Mouse (Mus musculus) MEL (cell line): ENCODE measurements at regions not wholly inside any gene's neighbourhood (a gene's known extent, or its start where the extent isn't known, plus 50 kb on each side); places are given as distances from the start of the nearest gene placed in this dataset.

ENCODE experiments used
- DNase-seq: peaks from one replicate; pipeline ENCODE4 v3.0.0; 2011; ENCODE audit warnings: low read depth, low spot score
- H3K27ac ChIP-seq: 2 replicates; pipeline ENCODE4 v1.5.1; 2012; ENCODE audit warnings: low read depth, mild to moderate bottlenecking, control low read depth, low read length, moderate library complexity; ENCODE audit not compliant: control insufficient read depth
- H3K27me3 ChIP-seq, 2 experiments: fragments of 150-350 bp in 1 of 2; sonication (generic) in 1 of 2; 2 replicates each; pipeline ENCODE4 v1.6.1; 2012; ENCODE audit warnings: low read length in 2 of 2, mild to moderate bottlenecking in 2 of 2, improper control_type of control experiment in 1 of 2, moderate library complexity in 1 of 2; ENCODE audit not compliant: insufficient read depth in 2 of 2, control insufficient read depth in 1 of 2
- H3K36me3 ChIP-seq, 2 experiments: 2 replicates each; pipeline ENCODE4 v1.6.1; 2012 to 2014; ENCODE audit warnings: low read length in 2 of 2, improper control_type of control experiment in 1 of 2, inconsistent platforms in 1 of 2, mild to moderate bottlenecking in 1 of 2; ENCODE audit not compliant: insufficient read depth in 2 of 2, control insufficient read depth in 1 of 2
- H3K4me1 ChIP-seq, 2 experiments: fragments of 150-350 bp in 1 of 2; sonication (generic) in 1 of 2; 2 replicates each; pipeline ENCODE4 v1.6.1; 2012; ENCODE audit warnings: low read length in 2 of 2, improper control_type of control experiment in 1 of 2, mild to moderate bottlenecking in 1 of 2; ENCODE audit not compliant: insufficient read depth in 2 of 2, control insufficient read depth in 1 of 2
- H3K4me3 ChIP-seq, 2 experiments: fragments of 150-350 bp in 1 of 2; sonication (generic) in 1 of 2; 2 replicates each; pipeline ENCODE4 v1.5.1; 2012; ENCODE audit warnings: low read depth in 2 of 2, low read length in 2 of 2, mild to moderate bottlenecking in 2 of 2, moderate library complexity in 2 of 2, control low read depth in 1 of 2, improper control_type of control experiment in 1 of 2; ENCODE audit not compliant: control insufficient read depth in 1 of 2, insufficient read depth in 1 of 2
- H3K79me2 ChIP-seq: 2 replicates; pipeline ENCODE4 v1.6.1; 2012; ENCODE audit warnings: mild to moderate bottlenecking, low read length, moderate library complexity; ENCODE audit not compliant: control insufficient read depth, poor library complexity, insufficient read depth
- H3K9ac ChIP-seq: 2 replicates; pipeline ENCODE4 v1.6.1; 2012; ENCODE audit warnings: low read depth, mild to moderate bottlenecking, control low read depth, low read length, moderate library complexity; ENCODE audit not compliant: control insufficient read depth, poor library complexity, severe bottlenecking
- H3K9me3 ChIP-seq: fragments of 150-350 bp; sonication (generic); replicated peaks from 2 replicates; pipeline ENCODE4 v1.6.1; 2012; ENCODE audit warnings: mild to moderate bottlenecking, low read length, improper control_type of control experiment, moderate library complexity; ENCODE audit not compliant: insufficient read depth
- BHLHE40 ChIP-seq: IDR thresholded peaks from 2 replicates; pipeline ENCODE4 v1.6.1; 2012; ENCODE audit warnings: low read depth, mild to moderate bottlenecking, inconsistent platforms, low read length, improper control_type of control experiment, borderline replicate concordance
- CTCF ChIP-seq, 3 experiments: IDR thresholded peaks in 2 of 3; conservative IDR thresholded peaks in 1 of 3; 2 replicates each; pipeline ENCODE4 v1.5.1; 2011 to 2012; ENCODE audit warnings: low read length in 3 of 3, low read depth in 2 of 3, mild to moderate bottlenecking in 2 of 3, improper control_type of control experiment in 1 of 3, inconsistent platforms in 1 of 3, mixed read lengths in 1 of 3, moderate library complexity in 1 of 3; ENCODE audit not compliant: control insufficient read depth in 1 of 3, insufficient read depth in 1 of 3, poor library complexity in 1 of 3, severe bottlenecking in 1 of 3
- ELF1 ChIP-seq: IDR thresholded peaks from 2 replicates; pipeline ENCODE4 v1.6.1; 2014; ENCODE audit warnings: low read depth, mild to moderate bottlenecking, inconsistent platforms, low read length, improper control_type of control experiment, moderate library complexity
- EP300 ChIP-seq, 2 experiments: IDR thresholded peaks; 2 replicates each; pipeline ENCODE4 v1.6.1; 2011; ENCODE audit warnings: improper control_type of control experiment in 2 of 2, low read length in 2 of 2, low read depth in 1 of 2, mild to moderate bottlenecking in 1 of 2
- GABPA ChIP-seq: IDR thresholded peaks from 2 replicates; pipeline ENCODE4 v1.6.1; 2012; ENCODE audit warnings: low read depth, mild to moderate bottlenecking, inconsistent platforms, low read length, improper control_type of control experiment, moderate library complexity
- HCFC1 ChIP-seq: IDR thresholded peaks from 2 replicates; pipeline ENCODE4 v1.6.1; 2012; ENCODE audit warnings: low read depth, mild to moderate bottlenecking, inconsistent platforms, low read length, improper control_type of control experiment, moderate library complexity
- KAT2A ChIP-seq: conservative IDR thresholded peaks from 2 replicates; pipeline ENCODE4 v1.6.1; 2012; ENCODE audit warnings: low read depth, low read length, improper control_type of control experiment, inconsistent platforms
- MAZ ChIP-seq: IDR thresholded peaks from 2 replicates; pipeline ENCODE4 v1.6.1; 2012; ENCODE audit warnings: low read depth, mild to moderate bottlenecking, inconsistent platforms, low read length, improper control_type of control experiment
- MEF2A ChIP-seq: IDR thresholded peaks from 2 replicates; pipeline ENCODE4 v1.6.1; 2014; ENCODE audit warnings: low read depth, mild to moderate bottlenecking, inconsistent platforms, low read length, improper control_type of control experiment; ENCODE audit not compliant: poor library complexity, insufficient replicate concordance, severe bottlenecking; ENCODE audit errors: extremely low read depth
- MXI1 ChIP-seq: IDR thresholded peaks from 2 replicates; pipeline ENCODE4 v1.6.1; 2011; ENCODE audit warnings: mild to moderate bottlenecking, low read depth, low read length, improper control_type of control experiment
- NELFE ChIP-seq: IDR thresholded peaks from 2 replicates; pipeline ENCODE4 v1.6.1; 2011; ENCODE audit warnings: low read depth, low read length, improper control_type of control experiment
- NRF1 ChIP-seq: IDR thresholded peaks from 2 replicates; pipeline ENCODE4 v1.6.1; 2014; ENCODE audit warnings: low read depth, mild to moderate bottlenecking, inconsistent platforms, low read length, improper control_type of control experiment, moderate library complexity; ENCODE audit not compliant: poor library complexity, insufficient read depth, severe bottlenecking
- POLR2A ChIP-seq, 2 experiments: IDR thresholded peaks; 2 replicates each; pipeline ENCODE4 v1.6.1; 2011 to 2012; ENCODE audit warnings: low read length in 2 of 2, mild to moderate bottlenecking in 2 of 2, control low read depth in 1 of 2, improper control_type of control experiment in 1 of 2, low read depth in 1 of 2, moderate library complexity in 1 of 2; ENCODE audit not compliant: control insufficient read depth in 1 of 2, insufficient read depth in 1 of 2, poor library complexity in 1 of 2
- POLR2AphosphoS2 ChIP-seq: IDR thresholded peaks from 2 replicates; pipeline ENCODE4 v1.6.1; 2011; ENCODE audit warnings: low read length, improper control_type of control experiment
- RAD21 ChIP-seq: IDR thresholded peaks from 2 replicates; pipeline ENCODE4 v1.6.1; 2011; ENCODE audit warnings: mild to moderate bottlenecking, low read depth, low read length, improper control_type of control experiment
- RCOR1 ChIP-seq: IDR thresholded peaks from 2 replicates; pipeline ENCODE4 v1.6.1; 2012; ENCODE audit warnings: low read depth, mild to moderate bottlenecking, inconsistent platforms, low read length, improper control_type of control experiment
- TAL1 ChIP-seq: IDR thresholded peaks from 2 replicates; pipeline ENCODE4 v1.6.1; 2012; ENCODE audit warnings: mild to moderate bottlenecking, inconsistent platforms, low read length, moderate library complexity, mixed read lengths
- TBP ChIP-seq: IDR thresholded peaks from 2 replicates; pipeline ENCODE4 v1.8.0; 2011; ENCODE audit warnings: low read depth, low read length, improper control_type of control experiment
- UBTF ChIP-seq: IDR thresholded peaks from 2 replicates; pipeline ENCODE4 v1.6.1; 2012; ENCODE audit warnings: low read depth, mild to moderate bottlenecking, inconsistent platforms, low read length, improper control_type of control experiment, moderate library complexity, borderline replicate concordance; ENCODE audit not compliant: insufficient read depth
- USF1 ChIP-seq: IDR thresholded peaks from 2 replicates; pipeline ENCODE4 v1.6.1; 2014; ENCODE audit warnings: low read depth, mild to moderate bottlenecking, inconsistent platforms, low read length, improper control_type of control experiment, moderate library complexity
- USF2 ChIP-seq, 2 experiments: IDR thresholded peaks; 2 replicates each; pipeline ENCODE4 v1.6.1; 2011 to 2012; ENCODE audit warnings: improper control_type of control experiment in 2 of 2, low read length in 2 of 2, borderline replicate concordance in 1 of 2, inconsistent platforms in 1 of 2, low read depth in 1 of 2, mild to moderate bottlenecking in 1 of 2; ENCODE audit not compliant: insufficient read depth in 1 of 2
- ZKSCAN1 ChIP-seq: IDR thresholded peaks from 2 replicates; pipeline ENCODE4 v1.6.1; 2012; ENCODE audit warnings: low read depth, mild to moderate bottlenecking, inconsistent platforms, low read length, improper control_type of control experiment, moderate library complexity
- ZMIZ1 ChIP-seq: IDR thresholded peaks from 2 replicates; pipeline ENCODE4 v1.6.1; 2012; ENCODE audit warnings: low read depth, mild to moderate bottlenecking, inconsistent platforms, low read length, improper control_type of control experiment, moderate library complexity

DNA sequence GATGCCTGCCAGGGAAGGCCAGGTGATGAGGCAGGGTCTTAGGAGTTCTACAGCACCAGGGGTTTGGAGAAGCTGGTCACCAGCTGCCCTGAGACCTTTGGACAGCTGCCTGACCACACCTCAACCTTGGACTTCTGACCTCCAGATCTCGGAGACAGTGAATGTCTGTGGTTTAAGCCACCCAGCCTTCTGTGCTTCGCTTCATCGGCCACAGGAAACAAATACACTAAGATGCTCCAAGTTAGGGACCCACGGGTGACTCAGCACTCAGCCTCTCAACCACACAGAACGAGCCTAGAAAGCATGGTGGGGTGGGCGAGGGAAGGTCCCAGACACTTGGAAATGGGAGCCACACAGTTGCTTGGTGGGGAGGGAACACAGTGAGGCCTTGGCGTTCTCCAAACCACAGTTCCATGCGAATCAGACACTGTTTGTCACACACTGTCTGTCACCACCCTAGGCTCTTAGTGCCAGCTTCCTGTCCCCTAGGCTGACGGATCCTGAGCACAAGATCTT lies 66.5 kb downstream of the Sik1 start:
- Histone ChIP-seq H3K27me3 (no peaks in the 10 kb centered on the region), H3K36me3 (no peaks in the 10 kb centered on the region), H3K79me2 (no peaks in the 10 kb centered on the region), H3K9me3 (no peaks in the 10 kb centered on the region), H3K4me3 (no peak overlapping the region), H3K27ac (no peak overlapping the region), H3K9ac (no peak overlapping the region), H3K4me1 (no peaks in the 10 kb centered on the region)
- TF ChIP-seq ZMIZ1 (no peak), TBP (no peak), ZKSCAN1 (no peak), RCOR1 (no peak), CTCF (IDR thresholded peaks at IDR 0.05 in 2 of 3, conservative IDR thresholded peaks at IDR 0.05 in 1 of 3; ENCODE audit: control insufficient read depth in 1 of 3, insufficient read depth in 1 of 3, low read depth in 2 of 3, low read length in 3 of 3, poor library complexity in 1 of 3, severe bottlenecking in 1 of 3) (no peak), MEF2A (no peak), USF2 (IDR thresholded peaks at IDR 0.05; ENCODE audit: borderline replicate concordance in 1 of 2, insufficient read depth in 1 of 2, low read depth in 1 of 2, low read length in 2 of 2) (no peak), RAD21 (no peak), POLR2A (IDR thresholded peaks at IDR 0.05; ENCODE audit: control insufficient read depth in 1 of 2, insufficient read depth in 1 of 2, low read depth in 1 of 2, low read length in 2 of 2, poor library complexity in 1 of 2) (no peak), GABPA (no peak), HCFC1 (no peak), USF1 (no peak), NELFE (no peak), MXI1 (no peak), BHLHE40 (no peak), POLR2AphosphoS2 (no peak), MAZ (no peak), NRF1 (no peak)
- TF ChIP-seq, all 39 proteins: peak for 0
- DNase-seq = no peak

DNA sequence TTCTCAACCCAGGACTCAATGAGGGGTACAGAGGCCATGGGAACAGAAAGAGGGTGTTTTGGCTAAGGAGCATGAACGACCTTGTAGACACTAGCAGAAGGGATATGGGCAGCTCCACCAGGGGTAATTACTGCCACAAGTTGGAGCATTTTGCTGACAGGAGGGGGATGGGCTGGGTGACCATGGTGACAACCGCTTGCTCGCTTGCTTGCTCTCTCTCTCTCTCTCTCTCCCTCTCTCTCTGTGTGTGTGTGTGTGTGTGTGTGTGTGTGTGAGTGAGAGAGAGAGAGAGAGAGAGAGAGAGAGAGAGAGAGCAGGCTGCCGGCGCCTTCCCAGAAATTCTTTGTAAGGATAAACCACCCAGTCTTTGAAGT lies 65.7 kb downstream of the Sik1 start:
- no peaks in the 10 kb centered on the region for H3K4me1 ChIP-seq
- no peaks in the 10 kb centered on the region for H3K79me2 ChIP-seq
- TF ChIP-seq HCFC1 = no peak
- TF ChIP-seq NELFE = no peak
- no peak for TF ChIP-seq MAZ
- no peak for TF ChIP-seq TAL1
- TF ChIP-seq ELF1 = no peak
- TF ChIP-seq MEF2A = no peak
- TF ChIP-seq RAD21 = no peak
- no peak for TF ChIP-seq KAT2A
- no peak for TF ChIP-seq EP300 (IDR thresholded peaks at IDR 0.05; ENCODE audit: low read depth in 1 of 2, low read length in 2 of 2)
- TF ChIP-seq POLR2AphosphoS2 = no peak
- no peak for TF ChIP-seq UBTF
- no peak overlapping the region for H3K4me3 ChIP-seq
- H3K27me3 ChIP-seq = no peaks in the 10 kb centered on the region
- no peaks in the 10 kb centered on the region for H3K36me3 ChIP-seq
- no peaks in the 10 kb centered on the region for H3K9me3 ChIP-seq
- H3K27ac ChIP-seq = no peak overlapping the region
- H3K9ac ChIP-seq = no peak overlapping the region
- DNase-seq = no peak
